In the genomic region with DNA sequence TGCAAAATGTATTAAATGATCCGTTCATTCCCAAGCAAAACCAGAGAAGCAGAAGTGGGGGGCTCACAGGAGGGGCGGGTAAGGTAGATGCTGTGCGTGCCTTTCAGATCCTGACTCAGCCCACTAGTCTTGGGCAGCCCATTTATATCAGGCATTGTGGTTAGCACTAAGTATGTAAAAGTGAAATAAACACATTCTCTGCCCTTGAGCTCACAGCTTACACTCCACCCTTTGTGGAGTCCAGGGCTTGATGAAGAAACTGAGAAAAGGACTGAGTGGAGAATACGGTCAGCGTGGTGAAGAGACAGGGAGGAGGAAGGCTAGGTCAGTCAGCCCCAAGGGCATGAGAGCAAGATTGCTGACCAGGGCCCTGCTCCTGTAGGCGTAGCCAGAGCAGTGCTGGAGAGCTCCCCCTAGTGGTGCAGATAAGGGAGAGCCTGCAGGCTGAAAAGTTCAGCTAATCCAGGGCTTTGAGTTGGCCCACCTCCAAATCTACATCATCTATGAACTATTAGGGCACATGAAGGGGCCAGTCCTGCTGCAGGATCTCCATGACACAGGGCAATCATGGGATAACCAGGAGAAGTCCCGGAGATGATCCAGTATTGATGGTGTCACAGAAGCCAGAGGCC, we compare ENCODE assay signal across 8 mouse cellular contexts. TPM values are rescaled to one million over a fixed set of nuclear protein-coding genes. Genes with fewer than 3 reads are reported as not detected.
DNase-seq lines count a peak whose midpoint lies in the region; ATAC-seq and TF ChIP-seq lines count a peak whose summit lies in the region.

No protein-coding gene starts in this region.

- no peak overlapping the region for H3K4me2 ChIP-seq in heart, postnatal 0 days (ENCODE audit: low read depth, low read length)

- no peaks in the 10 kb centered on the region for H3K27me3 ChIP-seq in E14TG2a.4 (ENCODE audit: insufficient read depth, low read length)
- H3K27me3 ChIP-seq in heart, postnatal 0 days (ENCODE audit: control insufficient read depth, insufficient read depth, low read length): no peaks in the 10 kb centered on the region

- peak; percentile 67; the same call in 1 of the 2 replicates for ATAC-seq in heart, postnatal 0 days (ENCODE audit: insufficient read depth, low read depth)

- TF ChIP-seq EP300 in heart, postnatal 0 days (IDR thresholded peaks at IDR 0.05; ENCODE audit: low read depth): no peak

- H3K4me3 ChIP-seq in E14TG2a.4 (replicated peaks; ENCODE audit: low read length): no peak overlapping the region
- H3K4me3 ChIP-seq in bone marrow, adult 2 months (replicated peaks; ENCODE audit: control insufficient read depth, low read depth, low read length): no peak overlapping the region
- H3K4me3 ChIP-seq in heart, postnatal 0 days (ENCODE audit: low read depth, low read length): no peak overlapping the region

- H3K36me3 ChIP-seq in E14TG2a.4 (ENCODE audit: insufficient read depth, low read length): no peaks in the 10 kb centered on the region
- no peaks in the 10 kb centered on the region for H3K36me3 ChIP-seq in heart, postnatal 0 days (replicated peaks; ENCODE audit: control insufficient read depth, insufficient read depth, low read length)

- H3K4me1 ChIP-seq in E14TG2a.4 (replicated peaks; ENCODE audit: low read depth, low read length): no peaks in the 10 kb centered on the region
- peaks cover 6% of the 10 kb centered on the region for H3K4me1 ChIP-seq in bone marrow, adult 2 months (ENCODE audit: control insufficient read depth, insufficient read depth, low read length)
- H3K4me1 ChIP-seq in heart, postnatal 0 days (ENCODE audit: control insufficient read depth, insufficient read depth): no peaks in the 10 kb centered on the region

- no peak overlapping the region for H3K27ac ChIP-seq in bone marrow, adult 2 months (ENCODE audit: control insufficient read depth, insufficient read depth, low read depth, low read length, poor library complexity)
- no peak overlapping the region for H3K27ac ChIP-seq in heart, postnatal 0 days (ENCODE audit: low read depth)

- peaks cover 8% of the 10 kb centered on the region; the same call in 1 of the 2 replicates for H3K9me3 ChIP-seq in E14TG2a.4 (ENCODE audit: low read length)
- H3K9me3 ChIP-seq in heart, postnatal 0 days (replicated peaks; ENCODE audit: control insufficient read depth, low read length): no peaks in the 10 kb centered on the region

- peak; percentile 27 for DNase-seq in fibroblast of lung, adult 2 months (ENCODE audit: low read depth)
- DNase-seq in heart, postnatal 0 days (ENCODE audit: low spot score): peak; percentile 77
- DNase-seq in layer of hippocampus, adult 18-20 months (ENCODE audit: low spot score in 2 of 2): peak; percentile 22 to 71
- peak; percentile 58 to 72 for DNase-seq in lung, adult 18-20 months
- DNase-seq in retina, embryonic 14.5 days (ENCODE audit: low spot score): peak; percentile 84
- peak; percentile 65 for DNase-seq in thymus, postnatal 25 days

- no peak for TF ChIP-seq POLR2A in bone marrow, adult 2 months (IDR thresholded peaks at IDR 0.05; ENCODE audit: borderline replicate concordance, control insufficient read depth, low read depth, low read length)

- H3K9ac ChIP-seq in heart, postnatal 0 days (replicated peaks; ENCODE audit: low read depth, low read length): no peak overlapping the region

- TF ChIP-seq CTCF in E14TG2a.4 (conservative IDR thresholded peaks at IDR 0.05; ENCODE audit: low read length): peak; percentile 76
- TF ChIP-seq CTCF in bone marrow, adult 2 months (IDR thresholded peaks at IDR 0.05; ENCODE audit: control insufficient read depth, insufficient read depth, low read length): peak; percentile 96
- peak; percentile 85 for TF ChIP-seq CTCF in heart, postnatal 0 days (IDR thresholded peaks at IDR 0.05; ENCODE audit: low read depth)

- WGBS in bone marrow, adult 2 months: 48% methylated on average over 7 of the region's 7 CpGs
- 58% methylated on average over 7 of the region's 7 CpGs for WGBS in heart, postnatal 0 days

RNA-seq across cellular contexts. Expression of a gene that starts 8.4 kb away (rescaled TPM):
- 2.1 TPM in 1 of 2 replicates, not detected in the other for polyA plus RNA-seq in bone marrow, adult 2 months (2011; ENCODE audit: insufficient read depth, insufficient read length, low replicate concordance, missing spikeins)
- total RNA-seq in heart, postnatal 0 days (2014; rRNA removed; ENCODE audit: low replicate concordance): not detected in 2 replicates
- polyA plus RNA-seq in heart, postnatal 0 days (2015; fragmentation: Nextera tagmentation; extraction: Ambion mirVana): 0.18 TPM in 2 replicates
- not detected for total RNA-seq in layer of hippocampus, adult 18-20 months (2021)

Comparison
In these comparisons a context has a peak if more than half of its experiments do, and no peak if none do; other contexts are left out.
1. DNase-seq: peak in every context shown above with its lines; median percentile 84 in retina, embryonic 14.5 days; 77 in heart, postnatal 0 days; 65 in lung, adult 18-20 months; 65 in thymus, postnatal 25 days; 46 in layer of hippocampus, adult 18-20 months; 27 in fibroblast of lung, adult 2 months.